Mouse (Mus musculus): ENCODE measurements around the gene Spaca4. TPM values are rescaled to one million over a fixed set of nuclear protein-coding genes. Genes with fewer than 3 reads are reported as not detected.

Gene Spaca4
- polyA plus RNA-seq, 1 experiment from 2014 or later = not detected

Other genes starting within 250 kb of the Spaca4 start
- gene Tulp2, start 243.9 kb downstream of the Spaca4 start, polyA plus RNA-seq (2015; fragmentation: Nextera tagmentation; extraction: Ambion mirVana) = 0.11 and 0.22 TPM in 2 replicates
- 0.26 TPM in 1 of 2 replicates, not detected in the other for gene Gm45808, start 239.0 kb downstream of the Spaca4 start, polyA plus RNA-seq (2015; fragmentation: Nextera tagmentation; extraction: Ambion mirVana)
- gene Dhdh, start 237.0 kb downstream of the Spaca4 start, polyA plus RNA-seq (2015; fragmentation: Nextera tagmentation; extraction: Ambion mirVana) = 2.7 and 3.1 TPM in 2 replicates
- gene Nucb1, start 215.4 kb downstream of the Spaca4 start, polyA plus RNA-seq (2015; fragmentation: Nextera tagmentation; extraction: Ambion mirVana) = 73.2 and 85.4 TPM in 2 replicates
- 13.5 and 15.3 TPM in 2 replicates for gene Ppp1r15a, start 199.5 kb downstream of the Spaca4 start, polyA plus RNA-seq (2015; fragmentation: Nextera tagmentation; extraction: Ambion mirVana)
- 0.28 and 0.50 TPM in 2 replicates for gene Plekha4, start 199.5 kb downstream of the Spaca4 start, polyA plus RNA-seq (2015; fragmentation: Nextera tagmentation; extraction: Ambion mirVana)
- gene Hsd17b14, start 170.9 kb downstream of the Spaca4 start, polyA plus RNA-seq (2015; fragmentation: Nextera tagmentation; extraction: Ambion mirVana) = 0.14 TPM in 1 of 2 replicates, not detected in the other
- gene Bcat2, start 155.7 kb downstream of the Spaca4 start, polyA plus RNA-seq (2015; fragmentation: Nextera tagmentation; extraction: Ambion mirVana) = 18.9 and 23.7 TPM in 2 replicates
- gene Fgf21, start 110.3 kb downstream of the Spaca4 start, polyA plus RNA-seq (2015; fragmentation: Nextera tagmentation; extraction: Ambion mirVana) = 0.19 TPM in 1 of 2 replicates, not detected in the other
- not detected in 2 replicates for gene Fut1, start 108.5 kb downstream of the Spaca4 start, polyA plus RNA-seq (2015; fragmentation: Nextera tagmentation; extraction: Ambion mirVana)
- gene Izumo1, start 104.0 kb downstream of the Spaca4 start, polyA plus RNA-seq (2015; fragmentation: Nextera tagmentation; extraction: Ambion mirVana) = 0.10 TPM in 1 of 2 replicates, not detected in the other
- 5.7 TPM in 2 replicates for gene Rasip1, start 98.3 kb downstream of the Spaca4 start, polyA plus RNA-seq (2015; fragmentation: Nextera tagmentation; extraction: Ambion mirVana)
- gene Mamstr, start 85.8 kb downstream of the Spaca4 start, polyA plus RNA-seq (2015; fragmentation: Nextera tagmentation; extraction: Ambion mirVana) = 1.8 and 3.8 TPM in 2 replicates
- 0.25 TPM in 1 of 2 replicates, not detected in the other for gene Fut2, start 59.4 kb downstream of the Spaca4 start, polyA plus RNA-seq (2015; fragmentation: Nextera tagmentation; extraction: Ambion mirVana)
- 0.15 TPM in 1 of 2 replicates, not detected in the other for gene Ntn5, start 41.8 kb downstream of the Spaca4 start, polyA plus RNA-seq (2015; fragmentation: Nextera tagmentation; extraction: Ambion mirVana)
- 0.16 and 0.17 TPM in 2 replicates for gene Sec1, start 31.4 kb downstream of the Spaca4 start, polyA plus RNA-seq (2015; fragmentation: Nextera tagmentation; extraction: Ambion mirVana)
- gene Car11, start 26.0 kb downstream of the Spaca4 start, polyA plus RNA-seq (2015; fragmentation: Nextera tagmentation; extraction: Ambion mirVana) = 14.9 and 19.8 TPM in 2 replicates
- gene Dbp, start 20.7 kb downstream of the Spaca4 start, polyA plus RNA-seq (2015; fragmentation: Nextera tagmentation; extraction: Ambion mirVana) = 2.5 and 3.0 TPM in 2 replicates
- 808 and 823 TPM in 2 replicates for gene Rpl18, start 10.4 kb downstream of the Spaca4 start, polyA plus RNA-seq (2015; fragmentation: Nextera tagmentation; extraction: Ambion mirVana)
- 25.3 and 29.7 TPM in 2 replicates for gene Sphk2, start 7.8 kb downstream of the Spaca4 start, polyA plus RNA-seq (2015; fragmentation: Nextera tagmentation; extraction: Ambion mirVana)
- gene Fam83e, start 4.6 kb downstream of the Spaca4 start, polyA plus RNA-seq (2015; fragmentation: Nextera tagmentation; extraction: Ambion mirVana) = 1.3 TPM in 2 replicates
- 12.4 and 13.1 TPM in 2 replicates for gene Lmtk3, start 57.9 kb upstream of the Spaca4 start, polyA plus RNA-seq (2015; fragmentation: Nextera tagmentation; extraction: Ambion mirVana)
- 4.1 and 4.4 TPM in 2 replicates for gene Sult2b1, start 58.9 kb upstream of the Spaca4 start, polyA plus RNA-seq (2015; fragmentation: Nextera tagmentation; extraction: Ambion mirVana)
- gene Cyth2, start 88.8 kb upstream of the Spaca4 start, polyA plus RNA-seq (2015; fragmentation: Nextera tagmentation; extraction: Ambion mirVana) = 314 and 335 TPM in 2 replicates
- gene Kcnj14, start 99.0 kb upstream of the Spaca4 start, polyA plus RNA-seq (2015; fragmentation: Nextera tagmentation; extraction: Ambion mirVana) = 0.45 and 0.49 TPM in 2 replicates
- 49.2 and 53.6 TPM in 2 replicates for gene Grwd1, start 105.1 kb upstream of the Spaca4 start, polyA plus RNA-seq (2015; fragmentation: Nextera tagmentation; extraction: Ambion mirVana)
- gene Kdelr1, start 147.0 kb upstream of the Spaca4 start, polyA plus RNA-seq (2015; fragmentation: Nextera tagmentation; extraction: Ambion mirVana) = 31.6 and 33.9 TPM in 2 replicates
- 0.48 TPM in 2 replicates for gene Grin2d, start 152.6 kb upstream of the Spaca4 start, polyA plus RNA-seq (2015; fragmentation: Nextera tagmentation; extraction: Ambion mirVana)
- gene Syngr4, start 170.9 kb upstream of the Spaca4 start, polyA plus RNA-seq (2015; fragmentation: Nextera tagmentation; extraction: Ambion mirVana) = 0.62 and 0.92 TPM in 2 replicates
- 3.7 and 4.3 TPM in 2 replicates for gene Tmem143, start 171.1 kb upstream of the Spaca4 start, polyA plus RNA-seq (2015; fragmentation: Nextera tagmentation; extraction: Ambion mirVana)
- 13.2 and 16.6 TPM in 2 replicates for gene Emp3, start 195.6 kb upstream of the Spaca4 start, polyA plus RNA-seq (2015; fragmentation: Nextera tagmentation; extraction: Ambion mirVana)
- 2.5 and 3.5 TPM in 2 replicates for gene Ccdc114, start 198.3 kb upstream of the Spaca4 start, polyA plus RNA-seq (2015; fragmentation: Nextera tagmentation; extraction: Ambion mirVana)

Data from forebrain, embryonic 13.5 days (tissue).